Mouse (Mus musculus) brain, adult 10 weeks (tissue): ENCODE measurements around the gene Dcxr. TPM values are rescaled to one million over a fixed set of nuclear protein-coding genes. Genes with fewer than 3 reads are reported as not detected.

Experiments used
- polyA plus RNA-seq: library from polyadenylated mRNA; stranded (reverse); fragments of 350-450 nt; fragmentation: Illumina TruSeq; extraction: RNeasy Lipid Tissue Mini Kit (QIAGEN cat#74804); gene quantifications from one replicate; pipeline ENCODE4 v1.2.3, GENCODE M21; 2015; ENCODE audit warnings: low read depth, low replicate concordance

Dcxr gene
- 17.3 TPM for polyA plus RNA-seq

GRCm38 (mm10) chr11:120727169-120727527 lies at the start of gene Dcxr:
Gene Dcxr, minus strand, starts transcription at chr11:120727281.

GRCm38 (mm10) chr11:120762672-120763041 lies 35.6 kb upstream of the Dcxr start, which contains the start of gene Hmga1b:
Gene Hmga1b, plus strand, starts transcription at chr11:120762794.

GRCm38 (mm10) chr11:120731858-120732680 lies 5.0 kb upstream of the Dcxr start, which contains the start of gene Cbr2:
Gene Cbr2, minus strand, starts transcription at chr11:120732114.

GRCm38 (mm10) chr11:120721124-120722066 lies 5.7 kb downstream of the Dcxr start, which contains the start of gene Rac3:
Gene Rac3, plus strand, starts transcription at chr11:120721470.

GRCm38 (mm10) chr11:120713580-120714518 lies 13.2 kb downstream of the Dcxr start, which contains the start of the genes Cenpx and Lrrc45:
Gene Cenpx, minus strand, starts transcription at chr11:120713738.
Gene Lrrc45, plus strand, starts transcription at chr11:120713925.

Other genes starting within 250 kb of the Dcxr start
- 132 TPM for gene Mrpl12, start 242.7 kb downstream of the Dcxr start, polyA plus RNA-seq
- 16.9 TPM for gene Slc25a10, start 235.4 kb downstream of the Dcxr start, polyA plus RNA-seq
- not detected for gene Gcgr, start 196.6 kb downstream of the Dcxr start, polyA plus RNA-seq
- 153 TPM for gene Mcrip1, start 177.6 kb downstream of the Dcxr start, polyA plus RNA-seq
- gene Ppp1r27, start 176.1 kb downstream of the Dcxr start, polyA plus RNA-seq, result not detected
- gene P4hb, start 154.0 kb downstream of the Dcxr start, polyA plus RNA-seq, result 124 TPM
- gene Arhgdia, start 145.7 kb downstream of the Dcxr start, polyA plus RNA-seq, result 289 TPM
- 25.6 TPM for gene Alyref, start 128.9 kb downstream of the Dcxr start, polyA plus RNA-seq
- gene Anapc11, start 128.9 kb downstream of the Dcxr start, polyA plus RNA-seq, result 98.4 TPM
- gene Npb, start 118.8 kb downstream of the Dcxr start, polyA plus RNA-seq, result not detected
- 141 TPM for gene Pcyt2, start 109.3 kb downstream of the Dcxr start, polyA plus RNA-seq
- gene Sirt7, start 102.0 kb downstream of the Dcxr start, polyA plus RNA-seq, result 53.0 TPM
- gene Mafg, start 93.7 kb downstream of the Dcxr start, polyA plus RNA-seq, result 55.3 TPM
- 4.5 TPM for gene Pycr1, start 83.5 kb downstream of the Dcxr start, polyA plus RNA-seq
- gene Myadml2, start 79.1 kb downstream of the Dcxr start, polyA plus RNA-seq, result 7.1 TPM
- gene Notum, start 66.1 kb downstream of the Dcxr start, polyA plus RNA-seq, result 3.2 TPM
- gene Aspscr1, start 54.3 kb downstream of the Dcxr start, polyA plus RNA-seq, result 41.6 TPM
- gene Cenpx, start 13.5 kb downstream of the Dcxr start, polyA plus RNA-seq, result 31.9 TPM
- gene Lrrc45, start 13.4 kb downstream of the Dcxr start, polyA plus RNA-seq, result 51.5 TPM
- gene Rac3, start 5.8 kb downstream of the Dcxr start, polyA plus RNA-seq, result 64.3 TPM
- 1.8 TPM for gene Cbr2, start 4.8 kb upstream of the Dcxr start, polyA plus RNA-seq
- 97.6 TPM for gene Hmga1b, start 35.5 kb upstream of the Dcxr start, polyA plus RNA-seq
- gene Rfng, start 56.9 kb upstream of the Dcxr start, polyA plus RNA-seq, result 64.7 TPM
- gene Gps1, start 57.0 kb upstream of the Dcxr start, polyA plus RNA-seq, result 181 TPM
- gene Dus1l, start 69.1 kb upstream of the Dcxr start, polyA plus RNA-seq, result 41.4 TPM
- gene Fasn, start 97.3 kb upstream of the Dcxr start, polyA plus RNA-seq, result 128 TPM
- gene Ccdc57, start 205.6 kb upstream of the Dcxr start, polyA plus RNA-seq, result 7.2 TPM
- gene Slc16a3, start 221.2 kb upstream of the Dcxr start, polyA plus RNA-seq, result 3.1 TPM